Comparison of ENCODE assay signal across 11 mouse cellular contexts in the genomic region with DNA sequence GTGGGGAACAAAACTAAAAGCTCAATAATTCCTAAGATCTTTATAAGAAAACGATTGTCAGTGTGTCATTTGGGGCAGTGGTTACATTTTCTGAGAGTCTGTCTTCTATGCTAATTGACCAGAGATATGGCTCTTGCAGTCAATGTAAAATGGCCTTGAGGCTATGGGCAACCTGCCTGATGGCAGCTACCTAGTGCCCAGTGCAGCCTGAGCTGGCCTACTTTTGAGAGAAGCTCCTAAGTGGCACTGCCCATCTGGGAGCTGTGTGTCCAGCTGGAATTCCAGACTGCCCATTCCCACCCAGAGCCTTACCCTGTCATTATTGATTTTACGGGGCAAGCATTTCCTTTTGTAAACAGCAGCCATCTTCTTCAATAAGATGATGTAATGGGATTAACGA.
"Had no signal": no experiment of that assay in that cellular context is flagged by ENCODE, and none has a peak within 500 bp of the region (broad histone marks: within the 10 kb centered on the region; RNA-seq: fewer than 3 reads in every experiment).

No protein-coding gene starts in this region.

- H3K27me3 ChIP-seq: limb, embryonic 13.5 days; neural tube, embryonic 12.5 days had no signal

- H3K4me2 ChIP-seq: limb, embryonic 13.5 days; neural tube, embryonic 12.5 days had no signal

- DNase-seq: kidney, postnatal 10 days; kidney, postnatal 4 days; left cerebral cortex, postnatal 4 days; lung, adult 18-20 months; midbrain, embryonic 14.5 days; right cerebral cortex, postnatal 14 days; thymus, postnatal 36 days had no signal

- H3K9ac ChIP-seq: limb, embryonic 13.5 days; liver, embryonic 14.5 days; neural tube, embryonic 12.5 days had no signal

- H3K36me3 ChIP-seq: limb, embryonic 13.5 days; neural tube, embryonic 12.5 days had no signal

- H3K4me3 ChIP-seq: layer of hippocampus, adult 2 months; limb, embryonic 13.5 days; neural tube, embryonic 12.5 days had no signal

- H3K9me3 ChIP-seq: limb, embryonic 13.5 days; neural tube, embryonic 12.5 days had no signal

- H3K27ac ChIP-seq: layer of hippocampus, adult 2 months; limb, embryonic 13.5 days; liver, embryonic 14.5 days; neural tube, embryonic 12.5 days had no signal

- H3K4me1 ChIP-seq: neural tube, embryonic 12.5 days had no signal
